Mouse (Mus musculus): ENCODE results near the gene Sprr2a2.
"Not testable (repeated sequence)": the region's sequence is repeated elsewhere in the genome, so short reads cannot be mapped to it uniquely, and the experiment has no call there.

Sprr2a2 gene

GRCm38 (mm10) chr3:92273504-92273903 is 57.8 kb downstream of the Sprr2a2 start:
- DNase-seq (ENCODE audit: low read depth in 2 of 2, low spot score in 2 of 2) = not testable (repeated sequence)

- DNase-seq (ENCODE audit: low read depth in 2 of 2, low spot score in 2 of 2) = not testable (repeated sequence)
These were observed 58.3 kb downstream of the Sprr2a2 start for GRCm38 (mm10) chr3:92274018-92274417.

DNA sequence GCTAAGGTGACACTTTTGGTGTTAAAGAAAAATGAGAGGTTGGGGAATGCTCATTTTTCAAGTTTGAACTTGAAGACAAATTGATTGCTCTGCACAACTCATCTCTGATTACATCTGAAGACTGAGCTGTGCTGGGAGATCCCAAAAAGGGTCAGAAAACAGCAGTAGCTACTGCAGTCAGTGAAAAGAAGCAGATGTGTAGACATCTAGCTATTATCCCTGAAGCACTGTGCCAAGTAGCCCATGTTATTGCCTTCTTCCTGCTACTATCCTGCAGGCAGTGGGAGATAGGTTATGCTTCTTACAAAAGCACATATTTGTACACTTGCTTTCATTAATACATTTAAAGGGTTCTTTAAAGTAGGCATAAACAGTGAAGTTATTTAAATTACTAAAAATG is 63.9 kb downstream of the Sprr2a2 start:
- not testable (repeated sequence) for DNase-seq (ENCODE audit: low read depth in 2 of 2, low spot score in 2 of 2)

DNA sequence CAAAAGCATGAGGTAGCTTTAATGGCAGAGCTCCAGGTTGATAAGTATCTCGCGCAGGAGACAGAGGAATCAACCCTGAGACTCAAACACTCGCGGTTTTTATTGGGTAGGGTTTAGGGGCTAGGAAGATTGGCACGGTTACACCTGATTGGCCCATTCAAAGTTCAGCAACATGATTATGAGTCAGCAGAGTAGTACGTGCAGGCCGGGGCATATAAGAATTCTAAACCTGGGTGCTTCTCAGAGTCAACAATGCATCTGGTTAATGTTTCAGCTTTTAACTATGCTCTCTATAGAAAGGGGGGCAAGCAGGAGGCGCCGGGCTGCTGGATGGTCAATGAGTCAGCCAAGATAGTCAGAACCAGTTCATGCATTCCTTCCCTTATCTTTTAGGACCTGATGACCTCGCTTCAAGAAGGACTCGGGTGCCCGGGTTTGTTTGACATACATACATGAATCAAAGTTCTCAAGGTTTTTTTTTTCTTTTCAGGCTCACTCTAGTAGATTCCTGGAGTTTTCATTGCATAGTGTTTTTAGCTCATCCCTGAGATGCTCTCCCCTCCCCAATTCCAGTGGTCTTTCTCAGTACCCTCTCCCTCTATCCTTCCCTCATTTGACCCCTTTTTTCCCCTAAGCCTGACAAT is 65.4 kb downstream of the Sprr2a2 start:
- DNase-seq (ENCODE audit: low read depth in 2 of 2, low spot score in 2 of 2) = not testable (repeated sequence)

DNA sequence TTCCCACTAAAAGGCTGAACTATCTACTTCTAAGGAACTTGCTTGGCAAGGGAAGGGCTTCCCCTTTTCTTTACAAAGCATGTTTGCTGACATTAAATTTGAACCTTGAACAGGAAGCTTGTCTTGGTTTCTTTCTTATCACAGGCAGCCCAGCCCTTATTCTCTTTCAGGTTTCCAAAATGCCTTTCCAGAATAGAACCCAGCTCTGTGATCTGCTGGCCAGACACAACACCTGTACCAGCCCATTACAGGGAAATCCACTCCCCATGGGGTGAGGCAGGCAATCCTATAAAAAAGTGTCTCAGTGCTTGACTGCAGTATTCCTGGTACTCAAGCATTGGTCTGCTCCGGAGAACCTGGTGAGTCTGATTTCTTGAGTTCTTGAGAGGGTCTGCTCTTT is 69.4 kb downstream of the Sprr2a2 start, which contains the start of gene Sprr2a3:
Gene Sprr2a3, plus strand, starts transcription at position 317 of the 400 bp plus-strand sequence.
- DNase-seq (ENCODE audit: low read depth in 2 of 2, low spot score in 2 of 2) = not testable (repeated sequence)

DNA sequence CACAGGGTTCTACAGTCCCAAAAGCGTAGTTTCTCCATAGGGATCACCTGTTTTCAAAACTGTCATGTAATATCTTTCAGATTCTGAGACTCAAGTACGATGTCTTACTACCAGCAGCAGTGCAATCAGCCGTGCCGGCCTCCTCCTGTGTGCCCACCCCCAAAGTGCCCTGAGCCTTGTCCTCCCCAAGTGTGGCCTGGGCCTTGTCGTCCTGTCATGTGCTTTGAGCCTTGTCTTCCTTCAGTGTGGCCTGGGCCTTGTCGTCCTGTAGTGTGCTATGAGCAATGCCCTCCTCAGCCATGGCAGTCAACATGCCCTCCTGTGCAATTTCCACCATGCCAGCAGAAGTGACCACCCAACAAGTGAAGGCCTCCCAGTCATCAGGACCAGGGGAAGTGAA is 72.8 kb downstream of the Sprr2a2 start:
- DNase-seq (ENCODE audit: low read depth in 2 of 2, low spot score in 2 of 2) = not testable (repeated sequence)

All from CD8-positive naive resting alpha-beta T cell, adult 2 months (primary cell).